Mouse (Mus musculus) olfactory bulb, adult 2 months (tissue): ENCODE data around the gene Med24.
"Not testable (repeated sequence)": the region's sequence is repeated elsewhere in the genome, so short reads cannot be mapped to it uniquely, and the experiment has no call there.

Source experiments
- CTCF ChIP-seq: fragments of 200-500 bp; IDR thresholded peaks from 2 replicates; pipeline ENCODE4 v1.5.1; 2012; ENCODE audit warnings: low read depth, mild to moderate bottlenecking, low read length, moderate library complexity; ENCODE audit not compliant: insufficient read depth
- POLR2A ChIP-seq: fragments of 200-500 bp; IDR thresholded peaks from 2 replicates; pipeline ENCODE4 v1.6.1; 2012; ENCODE audit warnings: mild to moderate bottlenecking, low read depth, low read length, moderate library complexity; ENCODE audit not compliant: insufficient read depth

DNA sequence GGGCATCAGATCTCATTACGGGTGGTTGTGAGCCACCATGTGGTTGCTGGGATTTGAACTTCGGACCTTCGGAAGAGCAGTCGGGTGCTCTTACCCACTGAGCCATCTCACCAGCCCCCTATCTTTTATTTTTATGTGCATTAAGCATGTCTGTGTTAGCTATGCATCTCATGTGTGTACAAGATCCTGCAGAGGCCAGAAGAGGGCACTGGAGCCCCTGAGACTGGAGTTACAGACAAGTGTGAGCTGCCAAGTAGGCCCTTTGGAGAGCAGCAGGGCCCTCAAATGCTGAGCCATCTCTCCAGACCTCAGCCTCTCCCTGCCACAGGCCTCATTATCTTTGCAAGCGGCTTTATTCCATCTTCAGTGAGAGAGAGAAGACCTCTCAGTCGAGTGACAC is 17.2 kb downstream of the Med24 start:
- not testable (repeated sequence) for TF ChIP-seq POLR2A, CTCF
